Mouse (Mus musculus): Measurements from ENCODE around the gene Cldn14. TPM values are rescaled to one million over a fixed set of nuclear protein-coding genes. Genes with fewer than 3 reads are reported as not detected.
A peak's percentile ranks its signal among the peaks of the same experiment; 100 is the strongest.
"Not testable (repeated sequence)": the region's sequence is repeated elsewhere in the genome, so short reads cannot be mapped to it uniquely, and the experiment has no call there.

Gene Cldn14
- total RNA-seq (2021), result under 1 TPM in 1 of 2 experiments, not detected in 1; 0.20 TPM
- long read RNA-seq, experiment 1, result 0 reads
- long read RNA-seq, experiment 2, result 0 reads

- no peak for DNase-seq
- intact Hi-C loops (cut with DNase I), result no loop called here
Measured at GRCm38 (mm10) chr16:94008737-94009136, at the start of gene Cldn14. Cldn14 (minus strand) TSS chr16:94008837.

DNA sequence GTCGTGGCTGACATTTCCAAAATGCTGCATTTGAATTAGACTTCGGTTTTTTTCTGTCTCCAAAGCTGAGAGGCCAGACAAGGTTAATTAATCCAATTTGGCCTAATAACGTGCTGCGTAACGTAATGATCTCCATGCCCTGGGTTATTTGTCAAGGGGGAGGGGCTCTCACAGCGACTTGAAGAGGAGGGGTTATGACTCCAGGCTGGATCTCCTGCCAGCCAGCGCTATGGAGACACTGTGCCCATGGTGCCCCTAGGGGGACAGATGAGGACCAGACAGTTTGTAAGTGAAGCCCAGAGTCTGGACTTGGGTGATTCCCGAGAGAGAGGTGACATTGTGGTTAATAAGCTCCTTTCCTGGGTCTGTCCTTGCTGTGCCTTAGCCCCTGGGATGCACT is 46.9 kb upstream of the Cldn14 start:
- intact Hi-C loops (cut with DNase I), result no loop called here
- DNase-seq, result no peak

DNA sequence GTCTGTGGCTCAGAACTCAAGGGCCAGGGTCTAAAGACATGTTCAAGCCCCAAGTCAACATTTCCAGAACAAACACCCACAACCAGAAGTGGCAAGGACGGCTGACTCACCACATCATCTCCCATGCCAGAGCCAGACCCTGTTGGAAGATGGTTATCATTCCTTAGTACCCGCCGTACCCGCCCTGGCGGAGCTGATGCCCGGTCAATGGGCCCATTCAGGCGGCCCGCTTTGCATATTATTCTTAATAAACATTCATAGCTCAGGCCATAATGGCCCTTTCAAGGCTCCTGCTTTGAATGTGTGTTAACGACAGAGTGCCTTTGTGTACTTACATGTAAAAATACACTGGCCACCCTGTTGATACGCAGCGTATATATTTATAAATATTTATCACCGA is 46.5 kb upstream of the Cldn14 start:
- intact Hi-C loops (cut with DNase I), result no loop called here
- DNase-seq, result no peak

- intact Hi-C loops (cut with DNase I), result no loop called here
- no peak for DNase-seq
Measured at GRCm38 (mm10) chr16:94050368-94050767, 41.7 kb upstream of the Cldn14 start.

DNA sequence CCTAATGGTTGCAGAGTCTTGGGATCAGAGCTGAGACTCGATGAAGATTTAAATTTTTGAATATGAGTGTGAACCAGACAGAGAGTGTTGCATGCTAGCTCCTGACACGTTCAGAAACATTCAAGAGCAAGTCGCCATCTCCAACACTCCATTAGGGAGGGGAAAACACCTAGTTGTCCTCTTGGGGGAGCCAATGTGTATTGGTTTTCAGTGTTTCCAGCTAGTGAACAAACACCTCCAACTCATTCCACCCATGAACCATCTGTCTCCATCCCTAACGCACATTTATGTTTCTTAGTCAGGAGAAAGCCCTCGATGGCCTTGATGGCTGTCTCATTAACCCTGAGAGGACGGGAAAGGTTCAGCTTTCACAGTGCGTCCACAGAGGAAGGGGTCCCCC is 36.4 kb upstream of the Cldn14 start:
- intact Hi-C loops (cut with DNase I), result no loop called here

GRCm38 (mm10) chr16:94043797-94044196 is 35.2 kb upstream of the Cldn14 start:
- DNase-seq, result no peak
- intact Hi-C loops (cut with DNase I), result no loop called here

More for the DNA sequence above, 36.4 kb upstream of the Cldn14 start:
- DNase-seq, result no peak

DNA sequence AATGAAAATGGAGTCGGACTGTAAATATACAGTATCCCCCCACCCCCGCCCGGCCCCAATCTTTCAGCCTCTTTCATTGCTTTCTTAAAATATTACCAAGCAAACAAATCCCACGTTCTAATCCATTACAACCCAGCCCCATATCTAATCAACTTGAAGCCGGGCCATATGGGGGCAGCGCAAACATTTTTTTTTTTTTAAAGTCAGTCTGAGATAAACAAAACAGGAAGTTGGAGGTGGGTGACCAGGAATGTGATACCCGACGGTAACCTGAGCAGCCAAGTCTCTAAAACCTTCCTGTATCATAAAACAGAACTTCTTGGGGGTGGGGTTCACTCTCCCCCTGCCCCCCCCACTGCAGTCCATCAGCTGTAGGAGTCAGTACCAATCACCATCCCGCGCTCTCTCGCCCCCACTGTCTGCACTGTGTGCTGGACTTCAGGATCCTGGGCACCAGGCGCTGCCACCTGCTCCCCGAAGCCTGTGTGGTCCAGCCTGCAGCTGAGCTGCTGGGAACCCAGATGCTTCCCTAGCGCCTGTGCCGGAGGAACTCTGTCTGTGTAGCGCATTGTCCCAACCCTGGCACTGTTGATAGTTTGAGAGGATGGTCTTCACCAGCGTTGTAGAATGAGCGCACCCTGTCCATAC is 32.6 kb upstream of the Cldn14 start:
- no peak for DNase-seq
- intact Hi-C loops (cut with DNase I), result no loop called here

- no peak for DNase-seq
- intact Hi-C loops (cut with DNase I), result no loop called here
Measured at GRCm38 (mm10) chr16:94040485-94040884, 31.8 kb upstream of the Cldn14 start.

DNA sequence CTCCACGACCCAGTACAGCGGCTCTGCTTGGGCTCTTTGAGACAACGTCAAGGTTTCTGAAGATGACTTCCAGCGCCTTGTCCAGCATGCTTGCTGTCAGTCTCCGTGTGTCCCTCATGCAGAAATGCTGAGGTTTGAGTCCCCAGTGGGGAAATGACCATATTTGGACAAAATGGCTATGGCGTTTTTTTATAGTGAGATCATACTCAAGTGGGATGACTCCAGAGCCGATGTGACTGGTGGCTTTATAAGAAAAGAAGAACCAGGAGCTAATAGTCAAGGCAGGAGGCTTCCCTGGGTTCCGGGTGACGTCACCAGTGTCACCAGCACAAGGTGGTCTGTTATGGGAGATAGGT is 30.3 kb upstream of the Cldn14 start:
- intact Hi-C loops (cut with DNase I), result loop anchor here (1.0 kb wide), 1 partner anchor 219 kb away; no protein-coding TSS in a partner anchor
- no peak for DNase-seq

- peak; percentile 19 to 38 for DNase-seq
- intact Hi-C loops (cut with DNase I), result loop anchor here (1.0 kb wide), 1 partner anchor 220 kb away; no protein-coding TSS in a partner anchor
Measured at GRCm38 (mm10) chr16:94038272-94038985, 29.8 kb upstream of the Cldn14 start.

DNA sequence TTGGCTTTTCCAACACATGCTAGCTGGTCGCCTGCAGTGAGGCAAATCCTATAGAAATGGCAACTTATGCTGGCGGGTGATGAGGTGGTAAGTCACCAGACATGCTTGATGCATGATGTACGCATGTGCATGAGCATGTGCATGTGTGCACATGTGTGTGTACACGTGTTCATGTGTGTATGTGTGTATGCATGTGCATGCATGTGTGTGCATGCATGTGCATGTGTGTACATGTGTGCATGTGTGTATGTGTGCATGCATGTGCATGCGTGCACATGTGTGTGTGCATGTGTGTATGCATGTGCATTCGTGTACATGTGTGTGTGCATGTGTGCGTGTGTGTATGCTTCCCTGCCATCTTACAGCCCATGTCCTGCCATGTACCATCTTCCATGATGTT is 28.6 kb upstream of the Cldn14 start:
- intact Hi-C loops (cut with DNase I), result no loop called here
- DNase-seq, result no peak

- DNase-seq, result no peak
- intact Hi-C loops (cut with DNase I), result no loop called here
Measured at GRCm38 (mm10) chr16:94034152-94034551, 25.5 kb upstream of the Cldn14 start.

DNA sequence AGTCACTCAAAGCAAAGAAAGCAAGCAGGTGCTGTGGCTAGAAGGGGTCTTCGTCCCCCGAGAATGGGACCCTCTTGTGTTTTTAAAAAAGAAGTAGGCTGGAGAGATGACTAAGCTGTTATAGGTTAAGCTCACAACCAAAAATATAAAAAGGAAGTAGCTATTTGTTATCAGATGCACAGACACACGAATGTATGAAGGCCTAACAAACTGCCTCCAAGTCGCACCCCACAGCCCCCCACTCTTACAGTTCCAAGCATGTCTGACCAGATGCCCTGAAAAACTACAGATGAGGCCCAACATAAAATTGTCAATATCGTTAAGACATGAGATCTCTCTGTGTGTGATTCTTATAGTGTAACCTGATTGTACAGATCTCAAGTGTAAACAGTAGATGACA is 23.6 kb upstream of the Cldn14 start:
- intact Hi-C loops (cut with DNase I), result no loop called here
- DNase-seq, result no peak

DNA sequence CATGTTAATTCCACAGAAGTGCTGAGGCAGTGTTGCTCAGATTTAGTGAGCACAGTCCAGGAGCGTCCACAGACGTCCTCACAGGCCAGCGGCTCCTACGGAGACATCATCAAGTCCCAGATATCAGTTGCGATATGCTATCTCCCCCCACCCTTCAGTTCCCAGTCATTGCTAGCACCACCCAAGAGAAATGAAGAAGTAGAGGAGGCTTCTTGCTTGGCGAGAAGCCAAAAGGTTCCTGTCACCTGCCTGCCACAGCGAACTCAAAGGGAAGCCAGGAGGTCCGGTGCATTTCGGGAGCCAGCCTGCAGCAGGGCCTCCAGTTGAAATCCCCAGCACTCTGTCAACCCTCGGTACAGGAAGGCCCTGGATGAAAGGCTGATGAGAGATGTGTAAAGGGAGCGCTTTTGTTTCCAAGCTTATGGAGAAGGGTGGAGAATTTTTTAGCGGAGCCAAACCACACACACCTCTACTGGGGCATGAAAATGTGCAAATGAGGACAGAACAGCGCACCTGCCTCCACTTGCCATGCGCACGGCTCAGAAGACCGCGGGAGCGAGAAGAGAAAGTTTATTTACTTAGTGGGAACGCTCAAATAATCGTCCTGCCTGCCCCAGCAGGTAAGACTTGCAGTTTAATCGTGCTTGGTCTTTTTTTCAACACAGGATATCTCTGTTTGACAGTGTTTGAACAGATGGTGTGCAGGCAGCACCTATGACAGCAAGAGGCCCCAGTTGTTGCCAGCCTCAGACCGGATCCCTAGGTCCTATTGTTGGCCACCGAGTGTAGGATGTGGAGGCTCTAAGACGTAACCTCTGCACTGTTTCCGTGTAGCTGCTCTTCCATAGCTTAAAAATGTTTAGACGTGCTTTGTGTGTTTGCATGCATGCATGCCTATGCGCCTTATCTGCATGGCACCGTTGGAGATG is 15.0 kb upstream of the Cldn14 start:
- intact Hi-C loops (cut with DNase I), result no loop called here
- DNase-seq, result no peak

GRCm38 (mm10) chr16:94019725-94020124 is 11.1 kb upstream of the Cldn14 start:
- DNase-seq; intact Hi-C loops (cut with DNase I): not testable (repeated sequence)

GRCm38 (mm10) chr16:94017953-94018352 is 9.3 kb upstream of the Cldn14 start:
- intact Hi-C loops (cut with DNase I), result no loop called here
- DNase-seq, result no peak

GRCm38 (mm10) chr16:94014489-94015096 is 6.0 kb upstream of the Cldn14 start:
- no peak for DNase-seq
- intact Hi-C loops (cut with DNase I), result no loop called here

DNA sequence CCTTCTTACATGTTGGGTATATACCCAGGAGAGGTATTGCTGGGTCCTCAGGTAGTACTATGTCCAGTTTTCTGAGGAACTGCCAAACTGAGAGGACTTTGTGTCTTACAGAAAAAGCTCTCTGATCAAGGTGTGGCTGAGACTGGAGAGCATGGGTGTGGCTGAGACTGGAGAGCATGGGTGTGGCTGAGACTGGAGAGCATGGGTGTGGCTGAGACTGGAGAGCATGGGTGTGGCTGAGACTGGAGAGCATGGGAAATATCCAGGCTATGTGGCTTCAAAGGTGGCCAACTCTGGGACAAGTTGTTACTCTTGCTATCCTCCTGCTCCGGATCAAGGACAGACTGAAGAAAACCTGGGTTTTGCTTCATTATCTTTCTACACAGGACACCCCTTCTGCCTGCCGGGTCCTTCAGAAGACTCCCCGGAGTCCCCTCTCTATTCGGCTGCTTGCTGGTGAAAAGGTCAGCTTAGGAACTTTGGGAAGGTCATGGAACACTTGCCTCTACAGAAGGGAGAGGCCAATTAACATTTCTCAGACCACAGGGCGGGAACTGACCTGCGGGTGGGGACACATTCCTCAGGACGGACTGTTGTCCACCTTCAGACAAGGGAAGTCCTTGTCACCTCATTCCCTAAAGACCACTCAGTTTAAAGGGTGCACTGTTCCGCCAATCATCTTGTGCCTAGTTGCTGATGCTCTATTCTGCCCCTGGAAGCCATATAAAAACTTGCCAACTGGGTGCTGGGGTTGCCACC is 4.9 kb upstream of the Cldn14 start:
- DNase-seq; intact Hi-C loops (cut with DNase I): not testable (repeated sequence)

- DNase-seq, result no peak
- intact Hi-C loops (cut with DNase I), result no loop called here
Measured at GRCm38 (mm10) chr16:94011224-94011623, 2.6 kb upstream of the Cldn14 start.

- no peak for DNase-seq
- intact Hi-C loops (cut with DNase I), result no loop called here
Measured at GRCm38 (mm10) chr16:94010633-94011032, 2.0 kb upstream of the Cldn14 start.

All from gastrocnemius, postnatal 36 days (tissue).